Mouse (Mus musculus): ENCODE data around the gene Itih5. TPM values are rescaled to one million over a fixed set of nuclear protein-coding genes. Genes with fewer than 3 reads are reported as not detected.

Gene Itih5
- polyA plus RNA-seq, 1 experiment from 2014 or later, result 7.7 TPM

GRCm38 (mm10) chr2:10300244-10300643 is 146.9 kb downstream of the Itih5 start:
- ATAC-seq (ENCODE audit: low FRiP score, low TSS enrichment) (no peak), DNase-seq (no peak)
- H3K9me3 ChIP-seq (ENCODE audit: control insufficient read depth, low read length), result no peaks in the 10 kb centered on the region
- H3K9ac ChIP-seq (replicated peaks; ENCODE audit: low read length), result no peak overlapping the region
- H3K36me3 ChIP-seq (ENCODE audit: control insufficient read depth, insufficient read depth, low read length), result no peaks in the 10 kb centered on the region
- H3K4me2 ChIP-seq (ENCODE audit: low read length), result no peak overlapping the region
- no peak overlapping the region for H3K27ac ChIP-seq (replicated peaks; ENCODE audit: low read depth, low read length)
- H3K4me1 ChIP-seq (ENCODE audit: control insufficient read depth, insufficient read depth, low read length), result 0 out of 2 replicates have a peak, but pooled peaks cover 3% of the 10 kb centered on the region
- WGBS, result 57% methylated on average over 7 of the region's 7 CpGs
- no peak overlapping the region for H3K4me3 ChIP-seq (replicated peaks; ENCODE audit: low read depth, low read length)
- H3K27me3 ChIP-seq (ENCODE audit: control insufficient read depth, insufficient read depth, low read length), result no peaks in the 10 kb centered on the region

- H3K27ac ChIP-seq (replicated peaks; ENCODE audit: low read depth, low read length), result no peak overlapping the region
- 0 out of 2 replicates have a peak overlapping the region, but pooled peaks have one; percentile 24 for H3K9ac ChIP-seq (replicated peaks; ENCODE audit: low read length)
- H3K4me3 ChIP-seq (replicated peaks; ENCODE audit: low read depth, low read length), result 0 out of 2 replicates have a peak overlapping the region, but pooled peaks have one; percentile 4
- no peaks in the 10 kb centered on the region for H3K36me3 ChIP-seq (ENCODE audit: control insufficient read depth, insufficient read depth, low read length)
- peak; percentile 59 for DNase-seq
- WGBS, result 29% methylated on average over 10 of the region's 10 CpGs
- ATAC-seq (ENCODE audit: low FRiP score, low TSS enrichment), result peak; percentile 68
- H3K27me3 ChIP-seq (ENCODE audit: control insufficient read depth, insufficient read depth, low read length), result no peaks in the 10 kb centered on the region
- peak overlapping the region; percentile 44 for H3K4me2 ChIP-seq (ENCODE audit: low read length)
- H3K4me1 ChIP-seq (ENCODE audit: control insufficient read depth, insufficient read depth, low read length), result 0 out of 2 replicates have a peak, but pooled peaks cover 3% of the 10 kb centered on the region
- no peaks in the 10 kb centered on the region for H3K9me3 ChIP-seq (ENCODE audit: control insufficient read depth, low read length)
Measured at GRCm38 (mm10) chr2:10300771-10301170, 147.4 kb downstream of the Itih5 start.

GRCm38 (mm10) chr2:10301391-10301790 is 148.0 kb downstream of the Itih5 start:
- Histone ChIP-seq H3K4me3 (replicated peaks; ENCODE audit: low read depth, low read length) (no peak overlapping the region), H3K4me2 (ENCODE audit: low read length) (no peak overlapping the region), H3K36me3 (ENCODE audit: control insufficient read depth, insufficient read depth, low read length) (no peaks in the 10 kb centered on the region), H3K9me3 (ENCODE audit: control insufficient read depth, low read length) (no peaks in the 10 kb centered on the region), H3K27ac (replicated peaks; ENCODE audit: low read depth, low read length) (no peak overlapping the region), H3K9ac (replicated peaks; ENCODE audit: low read length) (no peak overlapping the region), H3K4me1 (ENCODE audit: control insufficient read depth, insufficient read depth, low read length) (no peaks in the 10 kb centered on the region), H3K27me3 (ENCODE audit: control insufficient read depth, insufficient read depth, low read length) (no peaks in the 10 kb centered on the region)
- DNase-seq, result no peak
- ATAC-seq (ENCODE audit: low FRiP score, low TSS enrichment), result no peak
- 66% methylated on average over 3 of the region's 3 CpGs for WGBS

GRCm38 (mm10) chr2:10301997-10302396 is 148.6 kb downstream of the Itih5 start:
- H3K4me2 ChIP-seq (ENCODE audit: low read length), result no peak overlapping the region
- WGBS, result 95% methylated on average over 9 of the region's 9 CpGs
- no peak for DNase-seq
- H3K4me1 ChIP-seq (ENCODE audit: control insufficient read depth, insufficient read depth, low read length), result no peaks in the 10 kb centered on the region
- no peak overlapping the region for H3K9ac ChIP-seq (replicated peaks; ENCODE audit: low read length)
- no peak overlapping the region for H3K4me3 ChIP-seq (replicated peaks; ENCODE audit: low read depth, low read length)
- H3K27ac ChIP-seq (replicated peaks; ENCODE audit: low read depth, low read length), result no peak overlapping the region
- no peak for ATAC-seq (ENCODE audit: low FRiP score, low TSS enrichment)
- H3K36me3 ChIP-seq (ENCODE audit: control insufficient read depth, insufficient read depth, low read length), result no peaks in the 10 kb centered on the region
- no peaks in the 10 kb centered on the region for H3K27me3 ChIP-seq (ENCODE audit: control insufficient read depth, insufficient read depth, low read length)
- no peaks in the 10 kb centered on the region for H3K9me3 ChIP-seq (ENCODE audit: control insufficient read depth, low read length)

- no peak overlapping the region for H3K9ac ChIP-seq (replicated peaks; ENCODE audit: low read length)
- 75% methylated on average over 3 of the region's 3 CpGs for WGBS
- H3K27me3 ChIP-seq (ENCODE audit: control insufficient read depth, insufficient read depth, low read length), result no peaks in the 10 kb centered on the region
- no peaks in the 10 kb centered on the region for H3K4me1 ChIP-seq (ENCODE audit: control insufficient read depth, insufficient read depth, low read length)
- H3K9me3 ChIP-seq (ENCODE audit: control insufficient read depth, low read length), result no peaks in the 10 kb centered on the region
- ATAC-seq (ENCODE audit: low FRiP score, low TSS enrichment), result no peak
- no peak for DNase-seq
- no peak overlapping the region for H3K27ac ChIP-seq (replicated peaks; ENCODE audit: low read depth, low read length)
- no peak overlapping the region for H3K4me3 ChIP-seq (replicated peaks; ENCODE audit: low read depth, low read length)
- H3K36me3 ChIP-seq (ENCODE audit: control insufficient read depth, insufficient read depth, low read length), result no peaks in the 10 kb centered on the region
- no peak overlapping the region for H3K4me2 ChIP-seq (ENCODE audit: low read length)
Measured at GRCm38 (mm10) chr2:10304911-10305310, 151.5 kb downstream of the Itih5 start.

Other genes with a start within 250 kb of the Itih5 start
- gene Taf3, start 105.0 kb upstream of the Itih5 start, polyA plus RNA-seq (2014; fragmentation: Nextera tagmentation; extraction: Ambion mirVana), result 12.8 and 16.4 TPM in 2 replicates
- 577 and 596 TPM in 2 replicates for gene Atp5c1, start 73.1 kb upstream of the Itih5 start, polyA plus RNA-seq (2014; fragmentation: Nextera tagmentation; extraction: Ambion mirVana)
- 33.9 and 34.2 TPM in 2 replicates for gene Kin, start 73.0 kb upstream of the Itih5 start, polyA plus RNA-seq (2014; fragmentation: Nextera tagmentation; extraction: Ambion mirVana)
- 1.1 TPM in 1 of 2 replicates, not detected in the other for gene Itih2, start 22.2 kb upstream of the Itih5 start, polyA plus RNA-seq (2014; fragmentation: Nextera tagmentation; extraction: Ambion mirVana)
- gene Sfmbt2, start 216.9 kb downstream of the Itih5 start, polyA plus RNA-seq (2014; fragmentation: Nextera tagmentation; extraction: Ambion mirVana), result 4.2 TPM in 2 replicates

All from midbrain, embryonic 14.5 days (tissue).